Mouse (Mus musculus): ENCODE data around the gene Pmm2. TPM values are rescaled to one million over a fixed set of nuclear protein-coding genes. Genes with fewer than 3 reads are reported as not detected.

Gene Pmm2
- 124 TPM for polyA plus RNA-seq (2014; fragmentation: Illumina TruSeq; extraction: RNeasy Lipid Tissue Mini Kit (QIAGEN cat#74804); ENCODE audit: low read depth, low replicate concordance)

DNA sequence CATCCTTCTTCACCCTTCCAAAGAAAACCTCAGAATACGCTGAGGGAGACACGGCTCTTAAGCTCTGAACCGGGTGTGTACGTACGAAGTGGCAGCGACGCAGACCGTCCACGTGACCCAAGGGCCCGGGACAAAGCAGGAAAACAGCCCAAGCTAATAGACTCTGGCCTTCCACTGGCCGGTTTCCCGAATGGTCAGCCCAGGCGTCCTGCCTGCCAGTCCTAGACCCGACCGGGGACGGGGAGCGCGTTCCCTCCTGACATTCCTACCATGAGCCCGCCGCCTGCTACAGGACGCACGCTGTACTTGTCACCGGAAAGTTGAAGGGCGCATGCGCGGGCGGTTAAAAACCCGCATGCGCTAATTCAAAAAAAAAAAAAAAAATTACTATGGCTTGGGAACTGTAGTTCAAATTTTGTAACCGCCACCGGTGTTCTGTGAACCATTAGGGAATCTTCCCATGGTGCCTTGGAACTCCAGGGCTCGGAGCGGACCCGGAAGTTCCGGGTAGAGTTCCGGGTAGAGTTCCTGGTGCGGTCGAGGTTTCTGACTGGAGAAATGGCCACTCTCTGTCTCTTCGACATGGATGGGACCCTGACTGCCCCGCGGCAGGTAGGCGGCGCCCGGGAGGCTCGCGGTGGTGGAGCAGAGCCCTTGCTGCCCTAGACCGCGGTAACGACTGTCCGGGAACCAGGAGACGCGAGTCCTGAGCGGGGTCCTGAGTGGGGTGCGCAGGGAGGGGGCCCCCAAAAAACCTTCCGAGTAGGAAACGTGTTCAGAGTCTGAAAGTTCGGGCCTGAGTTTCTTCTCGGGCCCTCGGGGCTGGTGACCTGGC, at the start of gene Pmm2, which contains the start of gene Tmem186:
Gene Pmm2 (plus strand): TSS at position 458 of the 835 bp plus-strand sequence.
Gene Tmem186 (minus strand): TSS at position 496 of the 835 bp plus-strand sequence.

DNA sequence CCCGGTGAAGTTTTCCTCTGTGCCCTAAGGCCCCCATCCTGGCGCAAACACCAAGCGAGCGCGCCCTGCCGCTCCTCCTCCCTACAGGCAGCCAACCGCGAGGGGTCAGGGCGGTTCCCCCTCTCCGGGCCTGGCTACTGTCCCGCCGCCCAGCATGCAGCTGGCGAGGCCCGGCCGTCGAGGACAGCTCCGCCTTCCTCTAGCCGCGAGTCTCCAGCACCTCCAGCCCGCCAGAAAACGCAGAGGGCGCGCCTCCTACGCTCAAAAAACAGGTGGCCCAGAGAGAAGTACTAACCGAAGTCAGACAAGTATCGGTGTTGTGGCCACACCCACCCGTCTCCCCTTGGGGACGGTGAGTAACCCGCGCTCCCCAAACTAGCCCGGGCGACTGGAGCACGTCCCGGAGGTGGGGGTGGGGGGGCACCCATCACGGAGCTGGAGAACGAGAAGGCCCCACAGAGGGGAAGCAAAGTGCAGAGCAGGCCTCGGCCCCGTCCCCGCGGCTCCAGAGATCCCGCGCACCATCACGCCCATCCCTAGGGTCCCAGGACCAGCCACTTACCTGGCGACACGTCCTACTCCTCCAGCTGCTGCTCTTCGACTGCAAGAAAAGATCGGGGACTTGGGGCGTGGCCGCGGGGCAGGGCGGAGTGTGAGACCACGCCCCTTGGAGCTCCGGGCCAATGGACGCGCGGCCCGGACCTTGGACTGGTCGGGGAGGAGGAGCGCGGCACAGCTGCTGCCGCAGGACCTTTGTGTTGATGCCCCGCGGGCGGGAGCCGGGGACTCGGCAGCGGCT, 34.3 kb downstream of the Pmm2 start, which contains the start of gene Carhsp1:
Gene Carhsp1 (minus strand): TSS at position 605 of the 799 bp plus-strand sequence.

DNA sequence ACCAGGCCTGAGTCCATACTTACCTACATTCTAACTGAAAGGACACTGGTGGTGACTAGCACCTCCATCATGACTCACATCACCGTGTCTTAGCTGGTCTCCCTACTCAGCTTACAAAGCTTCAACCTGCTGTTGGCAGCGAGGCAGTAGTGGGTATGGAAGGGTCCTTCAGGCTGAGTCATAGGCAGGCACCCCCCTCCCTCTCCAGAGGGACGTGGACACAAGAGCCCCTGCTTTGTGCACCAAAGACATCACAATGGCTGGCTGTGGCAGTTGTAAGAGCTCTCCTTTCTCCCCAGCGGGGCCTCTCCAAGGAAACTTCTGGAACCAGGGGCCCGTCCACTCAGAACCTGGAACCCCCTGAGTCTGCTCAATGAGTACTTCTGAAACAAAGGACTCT, 43.0 kb downstream of the Pmm2 start, which contains the start of gene Gm5767:
Gene Gm5767 (plus strand): TSS at position 301 of the 400 bp plus-strand sequence.

Other genes with a start within 250 kb of the Pmm2 start
- not detected for gene Tmem114, start 212.5 kb upstream of the Pmm2 start, polyA plus RNA-seq (2014; fragmentation: Illumina TruSeq; extraction: RNeasy Lipid Tissue Mini Kit (QIAGEN cat#74804); ENCODE audit: low read depth, low replicate concordance)
- 1.1 TPM for gene Mettl22, start 166.9 kb upstream of the Pmm2 start, polyA plus RNA-seq (2014; fragmentation: Illumina TruSeq; extraction: RNeasy Lipid Tissue Mini Kit (QIAGEN cat#74804); ENCODE audit: low read depth, low replicate concordance)
- 220 TPM for gene Abat, start 124.2 kb upstream of the Pmm2 start, polyA plus RNA-seq (2014; fragmentation: Illumina TruSeq; extraction: RNeasy Lipid Tissue Mini Kit (QIAGEN cat#74804); ENCODE audit: low read depth, low replicate concordance)
- 7.0 TPM for gene Tmem186, start within 50 bp of the Pmm2 start, polyA plus RNA-seq (2014; fragmentation: Illumina TruSeq; extraction: RNeasy Lipid Tissue Mini Kit (QIAGEN cat#74804); ENCODE audit: low read depth, low replicate concordance)
- 13.4 TPM for gene Carhsp1, start 34.5 kb downstream of the Pmm2 start, polyA plus RNA-seq (2014; fragmentation: Illumina TruSeq; extraction: RNeasy Lipid Tissue Mini Kit (QIAGEN cat#74804); ENCODE audit: low read depth, low replicate concordance)
- gene Gm5767, start 43.1 kb downstream of the Pmm2 start, polyA plus RNA-seq (2014; fragmentation: Illumina TruSeq; extraction: RNeasy Lipid Tissue Mini Kit (QIAGEN cat#74804); ENCODE audit: low read depth, low replicate concordance), result not detected
- gene Usp7, start 154.6 kb downstream of the Pmm2 start, polyA plus RNA-seq (2014; fragmentation: Illumina TruSeq; extraction: RNeasy Lipid Tissue Mini Kit (QIAGEN cat#74804); ENCODE audit: low read depth, low replicate concordance), result 138 TPM
- 122 TPM for gene 1810013L24Rik, start 192.4 kb downstream of the Pmm2 start, polyA plus RNA-seq (2014; fragmentation: Illumina TruSeq; extraction: RNeasy Lipid Tissue Mini Kit (QIAGEN cat#74804); ENCODE audit: low read depth, low replicate concordance)

Measured in kidney, adult 10 weeks (tissue).